In genomic region chr16:81175302-81175943, GRCm38 (mm10) we compare ENCODE assay signal across 9 mouse cellular contexts. TPM values are rescaled to one million over a fixed set of nuclear protein-coding genes. Genes with fewer than 3 reads are reported as not detected.
A peak's percentile ranks its signal among the peaks of the same experiment; 100 is the strongest.
DNase-seq lines count a peak whose midpoint lies in the region; ATAC-seq and TF ChIP-seq lines count a peak whose summit lies in the region.
"Had no signal": no experiment of that assay in that cellular context is flagged by ENCODE, and none has a peak within 500 bp of the region (broad histone marks: within the 10 kb centered on the region; RNA-seq: fewer than 3 reads in every experiment).

No protein-coding gene starts in this region.

- H3K4me3 ChIP-seq in intestine, embryonic 16.5 days (ENCODE audit: low read length) = no peak overlapping the region
- H3K4me3 ChIP-seq in intestine, embryonic 15.5 days (replicated peaks) = no peak overlapping the region
- H3K4me3 ChIP-seq in forebrain, postnatal 0 days (ENCODE audit: low read depth, low read length) = no peak overlapping the region
- H3K4me3 ChIP-seq: embryonic facial prominence, embryonic 13.5 days had no signal

- 43% methylated on average over 8 of the region's 8 CpGs for WGBS in intestine, embryonic 16.5 days
- 43% methylated on average over 8 of the region's 8 CpGs for WGBS in intestine, embryonic 15.5 days
- WGBS in forebrain, postnatal 0 days = 44% methylated on average over 8 of the region's 8 CpGs

- no peaks in the 10 kb centered on the region for H3K36me3 ChIP-seq in intestine, embryonic 16.5 days (ENCODE audit: control insufficient read depth, insufficient read depth, low read length)
- H3K36me3 ChIP-seq in intestine, embryonic 15.5 days = no peaks in the 10 kb centered on the region
- no peaks in the 10 kb centered on the region for H3K36me3 ChIP-seq in forebrain, postnatal 0 days (ENCODE audit: insufficient read depth)
- H3K36me3 ChIP-seq: embryonic facial prominence, embryonic 13.5 days had no signal

- H3K27ac ChIP-seq in intestine, embryonic 16.5 days (ENCODE audit: low read length) = no peak overlapping the region
- no peak overlapping the region for H3K27ac ChIP-seq in intestine, embryonic 15.5 days
- no peak overlapping the region for H3K27ac ChIP-seq in forebrain, postnatal 0 days (ENCODE audit: low read depth, low read length)
- H3K27ac ChIP-seq: embryonic facial prominence, embryonic 13.5 days had no signal

- no peak overlapping the region for H3K4me2 ChIP-seq in intestine, embryonic 16.5 days (ENCODE audit: low read depth, low read length)
- H3K4me2 ChIP-seq in intestine, embryonic 15.5 days (replicated peaks) = no peak overlapping the region
- no peak overlapping the region for H3K4me2 ChIP-seq in forebrain, postnatal 0 days (ENCODE audit: low read depth)
- H3K4me2 ChIP-seq: embryonic facial prominence, embryonic 13.5 days had no signal

- DNase-seq in adrenal gland, adult 8-10 months = peak; percentile 11
- DNase-seq in forebrain, postnatal 0 days = peak; percentile 84
- peak; percentile 53 to 70 for DNase-seq in kidney, postnatal 36 days
- peak; percentile 15 to 29 for DNase-seq in lung, postnatal 4 days
- DNase-seq in urinary bladder, postnatal 10 days (ENCODE audit: low spot score) = no peak
- DNase-seq in c-Kit-positive CD71-positive TER-119-positive erythroid progenitor cells, embryonic 14.5 days (ENCODE audit: low spot score) = no peak

- H3K4me1 ChIP-seq in intestine, embryonic 16.5 days (ENCODE audit: control insufficient read depth, insufficient read depth, low read length) = no peaks in the 10 kb centered on the region
- no peaks in the 10 kb centered on the region for H3K4me1 ChIP-seq in intestine, embryonic 15.5 days (replicated peaks)
- no peaks in the 10 kb centered on the region for H3K4me1 ChIP-seq in forebrain, postnatal 0 days (ENCODE audit: insufficient read depth)
- H3K4me1 ChIP-seq: embryonic facial prominence, embryonic 13.5 days had no signal

- ATAC-seq in intestine, embryonic 16.5 days = peak; percentile 81; the same call in 1 of the 2 replicates
- ATAC-seq in intestine, embryonic 15.5 days = no peak; the same call in 1 of the 2 replicates
- peak; percentile 94 for ATAC-seq in forebrain, postnatal 0 days

- no peaks in the 10 kb centered on the region for H3K27me3 ChIP-seq in intestine, embryonic 16.5 days (replicated peaks; ENCODE audit: control insufficient read depth, insufficient read depth, low read length)
- H3K27me3 ChIP-seq in intestine, embryonic 15.5 days (replicated peaks) = no peaks in the 10 kb centered on the region
- H3K27me3 ChIP-seq in forebrain, postnatal 0 days (ENCODE audit: insufficient read depth, low read length) = no peaks in the 10 kb centered on the region
- H3K27me3 ChIP-seq: embryonic facial prominence, embryonic 13.5 days had no signal

- H3K9ac ChIP-seq in intestine, embryonic 16.5 days (ENCODE audit: low read depth, low read length) = no peak overlapping the region
- no peak overlapping the region for H3K9ac ChIP-seq in intestine, embryonic 15.5 days
- H3K9ac ChIP-seq in forebrain, postnatal 0 days = no peak overlapping the region
- H3K9ac ChIP-seq: embryonic facial prominence, embryonic 13.5 days had no signal

- no peaks in the 10 kb centered on the region for H3K9me3 ChIP-seq in intestine, embryonic 16.5 days (ENCODE audit: control insufficient read depth, low read length)
- no peaks in the 10 kb centered on the region for H3K9me3 ChIP-seq in intestine, embryonic 15.5 days
- H3K9me3 ChIP-seq in forebrain, postnatal 0 days (ENCODE audit: low read length) = no peaks in the 10 kb centered on the region
- H3K9me3 ChIP-seq: embryonic facial prominence, embryonic 13.5 days had no signal

- peak; percentile 80 for TF ChIP-seq CTCF in forebrain, postnatal 0 days (IDR thresholded peaks at IDR 0.05; ENCODE audit: low read depth)

RNA-seq across cellular contexts. Expression of gene Ncam2, which starts 25.1 kb away (rescaled TPM):
- polyA plus RNA-seq in intestine, embryonic 16.5 days (2015; fragmentation: Nextera tagmentation; extraction: Ambion mirVana) = 2.3 and 2.5 TPM in 2 replicates
- 3.2 and 3.5 TPM in 2 replicates for polyA plus RNA-seq in intestine, embryonic 15.5 days (2015; fragmentation: Nextera tagmentation; extraction: Ambion mirVana)
- 1 to 10 TPM in 3 of 4 experiments, under 1 TPM in 1; 0.70 to 1.5 (median 1.2) TPM for total RNA-seq in adrenal gland, adult 8-10 months (2022)
- 44.5 and 54.6 TPM in 2 replicates for total RNA-seq in forebrain, postnatal 0 days (2014; rRNA removed)
- 5.1 and 12.2 TPM in 2 replicates for polyA plus RNA-seq in forebrain, postnatal 0 days (2015; fragmentation: Nextera tagmentation; extraction: Ambion mirVana)

Comparison
In these comparisons a context has a peak if more than half of its experiments do, and no peak if none do; other contexts are left out.
1. DNase-seq: peak in adrenal gland, adult 8-10 months (single experiment), forebrain, postnatal 0 days (single experiment), kidney, postnatal 36 days (2 of 2) and lung, postnatal 4 days (2 of 2); none in urinary bladder, postnatal 10 days (single experiment) and c-Kit-positive CD71-positive TER-119-positive erythroid progenitor cells, embryonic 14.5 days (single experiment).